Mouse (Mus musculus) small intestine, adult 10 weeks (tissue): ENCODE data around the gene Ctnna2. TPM values are rescaled to one million over a fixed set of nuclear protein-coding genes. Genes with fewer than 3 reads are reported as not detected.

Source experiments
- polyA plus RNA-seq: library from polyadenylated mRNA; stranded (reverse); fragments of 350-450 nt; fragmentation: Illumina TruSeq; extraction: RNeasy Lipid Tissue Mini Kit (QIAGEN cat#74804); gene quantifications from one replicate; pipeline ENCODE4 v1.2.3, GENCODE M21; 2014; ENCODE audit warnings: low replicate concordance

The Ctnna2 gene
- 0.97 TPM for polyA plus RNA-seq

GRCm38 (mm10) chr6:77979241-77979961 lies at the start of gene Ctnna2:
Gene Ctnna2, minus strand, starts transcription at chr6:77979699.

GRCm38 (mm10) chr6:77242601-77243406 lies 736.7 kb downstream of the Ctnna2 start, which contains the start of gene Lrrtm1:
Gene Lrrtm1, plus strand, starts transcription at chr6:77242689.

